Mouse (Mus musculus): ENCODE data around the gene Crim1. TPM values are rescaled to one million over a fixed set of nuclear protein-coding genes. Genes with fewer than 3 reads are reported as not detected.

The Crim1 gene
- polyA plus RNA-seq, 1 experiment = 13.7 TPM

GRCm38 (mm10) chr17:78223988-78224387 is 23.9 kb downstream of the Crim1 start:
- TF ChIP-seq CTCF (IDR thresholded peaks at IDR 0.05; ENCODE audit: low read depth, low read length) = no peak
- TF ChIP-seq EP300 (IDR thresholded peaks at IDR 0.05; ENCODE audit: insufficient read depth, low read depth, low read length) = no peak
- TF ChIP-seq POLR2A (IDR thresholded peaks at IDR 0.05; ENCODE audit: insufficient read depth, low read length) = no peak

DNA sequence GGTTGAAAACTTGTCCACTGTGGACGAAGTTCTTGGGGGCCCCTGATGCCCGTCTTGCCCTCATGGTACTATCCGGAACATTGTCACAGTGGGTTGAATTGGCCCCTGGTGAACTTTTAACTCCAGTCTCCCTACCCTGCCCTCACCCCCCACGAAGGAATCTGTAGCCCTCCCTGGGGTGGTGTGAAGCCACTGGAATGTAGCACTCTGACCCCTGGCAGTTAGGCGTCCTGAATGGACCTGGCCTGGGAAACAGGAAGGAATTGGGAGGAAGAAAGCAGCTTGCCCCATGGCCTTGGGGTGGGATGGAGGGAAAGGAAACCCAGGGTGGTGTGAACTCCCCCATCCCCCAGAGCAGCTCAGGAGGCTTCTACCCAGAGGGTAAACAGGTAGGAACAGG is 25.5 kb downstream of the Crim1 start:
- H3K36me3 ChIP-seq (ENCODE audit: control insufficient read depth, insufficient read depth, low read length, poor library complexity, severe bottlenecking) = no peaks in the 10 kb centered on the region

More at GRCm38 (mm10) chr17:78223988-78224387, 23.9 kb downstream of the Crim1 start:
- Histone ChIP-seq H3K4me3 (ENCODE audit: low read depth, low read length) (no peak overlapping the region), H3K9me3 (replicated peaks; ENCODE audit: control insufficient read depth, insufficient read depth, low read length, poor library complexity, severe bottlenecking) (no peaks in the 10 kb centered on the region), H3K27me3 (ENCODE audit: control insufficient read depth, insufficient read depth, low read length, poor library complexity, severe bottlenecking) (no peaks in the 10 kb centered on the region), H3K27ac (ENCODE audit: insufficient read depth, low read length) (no peak overlapping the region), H3K4me1 (ENCODE audit: control insufficient read depth, insufficient read depth, low read length) (no peaks in the 10 kb centered on the region), H3K36me3 (ENCODE audit: control insufficient read depth, insufficient read depth, low read length, poor library complexity, severe bottlenecking) (no peaks in the 10 kb centered on the region), H3K9ac (ENCODE audit: low read depth, poor library complexity, severe bottlenecking) (no peak overlapping the region)

GRCm38 (mm10) chr17:78227211-78227610 is 27.2 kb downstream of the Crim1 start:
- H3K27me3 ChIP-seq (ENCODE audit: control insufficient read depth, insufficient read depth, low read length, poor library complexity, severe bottlenecking) = no peaks in the 10 kb centered on the region
- no peak overlapping the region for H3K9ac ChIP-seq (ENCODE audit: low read depth, poor library complexity, severe bottlenecking)
- no peaks in the 10 kb centered on the region for H3K9me3 ChIP-seq (replicated peaks; ENCODE audit: control insufficient read depth, insufficient read depth, low read length, poor library complexity, severe bottlenecking)
- H3K4me3 ChIP-seq (ENCODE audit: low read depth, low read length) = no peak overlapping the region
- no peak for TF ChIP-seq EP300 (IDR thresholded peaks at IDR 0.05; ENCODE audit: insufficient read depth, low read depth, low read length)
- no peak for TF ChIP-seq CTCF (IDR thresholded peaks at IDR 0.05; ENCODE audit: low read depth, low read length)
- TF ChIP-seq POLR2A (IDR thresholded peaks at IDR 0.05; ENCODE audit: insufficient read depth, low read length) = no peak
- peaks cover 2% of the 10 kb centered on the region for H3K4me1 ChIP-seq (ENCODE audit: control insufficient read depth, insufficient read depth, low read length)
- H3K27ac ChIP-seq (ENCODE audit: insufficient read depth, low read length) = no peak overlapping the region
- H3K36me3 ChIP-seq (ENCODE audit: control insufficient read depth, insufficient read depth, low read length, poor library complexity, severe bottlenecking) = no peaks in the 10 kb centered on the region

More for the DNA sequence above, 25.5 kb downstream of the Crim1 start:
- Histone ChIP-seq H3K4me1 (ENCODE audit: control insufficient read depth, insufficient read depth, low read length) (no peaks in the 10 kb centered on the region), H3K9ac (ENCODE audit: low read depth, poor library complexity, severe bottlenecking) (no peak overlapping the region), H3K4me3 (ENCODE audit: low read depth, low read length) (no peak overlapping the region), H3K27ac (ENCODE audit: insufficient read depth, low read length) (no peak overlapping the region), H3K9me3 (replicated peaks; ENCODE audit: control insufficient read depth, insufficient read depth, low read length, poor library complexity, severe bottlenecking) (no peaks in the 10 kb centered on the region), H3K27me3 (ENCODE audit: control insufficient read depth, insufficient read depth, low read length, poor library complexity, severe bottlenecking) (no peaks in the 10 kb centered on the region)
- no peak for TF ChIP-seq CTCF (IDR thresholded peaks at IDR 0.05; ENCODE audit: low read depth, low read length)
- no peak for TF ChIP-seq POLR2A (IDR thresholded peaks at IDR 0.05; ENCODE audit: insufficient read depth, low read length)
- TF ChIP-seq EP300 (IDR thresholded peaks at IDR 0.05; ENCODE audit: insufficient read depth, low read depth, low read length) = no peak

GRCm38 (mm10) chr17:78231567-78231966 is 31.5 kb downstream of the Crim1 start:
- Histone ChIP-seq H3K9ac (ENCODE audit: low read depth, poor library complexity, severe bottlenecking) (no peak overlapping the region), H3K36me3 (ENCODE audit: control insufficient read depth, insufficient read depth, low read length, poor library complexity, severe bottlenecking) (no peaks in the 10 kb centered on the region), H3K27me3 (ENCODE audit: control insufficient read depth, insufficient read depth, low read length, poor library complexity, severe bottlenecking) (no peaks in the 10 kb centered on the region), H3K27ac (ENCODE audit: insufficient read depth, low read length) (no peak overlapping the region), H3K4me3 (ENCODE audit: low read depth, low read length) (no peak overlapping the region), H3K4me1 (ENCODE audit: control insufficient read depth, insufficient read depth, low read length) (peaks cover 3% of the 10 kb centered on the region), H3K9me3 (replicated peaks; ENCODE audit: control insufficient read depth, insufficient read depth, low read length, poor library complexity, severe bottlenecking) (no peaks in the 10 kb centered on the region)
- TF ChIP-seq POLR2A (IDR thresholded peaks at IDR 0.05; ENCODE audit: insufficient read depth, low read length) (no peak), CTCF (IDR thresholded peaks at IDR 0.05; ENCODE audit: low read depth, low read length) (no peak)

DNA sequence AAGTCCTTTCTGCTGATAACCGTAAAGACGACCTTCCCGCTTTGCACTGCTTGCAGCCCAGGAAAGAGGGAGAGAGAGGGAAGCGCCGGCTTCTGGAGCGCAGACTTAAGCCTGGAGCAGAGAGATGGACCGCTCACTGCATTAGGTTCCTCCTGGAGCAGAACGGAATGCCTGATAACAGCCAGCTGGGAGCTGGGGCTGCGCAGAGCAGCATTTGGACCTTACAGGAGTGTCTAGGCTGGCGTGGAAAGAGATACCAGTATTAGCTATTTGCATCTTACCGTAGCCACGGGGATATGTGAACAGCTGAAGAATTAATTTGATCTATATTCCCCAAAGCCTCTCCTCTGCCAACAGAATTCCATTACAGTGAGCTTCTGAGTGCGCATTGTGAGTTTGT is 32.7 kb downstream of the Crim1 start:
- Histone ChIP-seq H3K9me3 (replicated peaks; ENCODE audit: control insufficient read depth, insufficient read depth, low read length, poor library complexity, severe bottlenecking) (no peaks in the 10 kb centered on the region), H3K27ac (ENCODE audit: insufficient read depth, low read length) (no peak overlapping the region), H3K4me3 (ENCODE audit: low read depth, low read length) (peak overlapping the region; percentile 30), H3K9ac (ENCODE audit: low read depth, poor library complexity, severe bottlenecking) (no peak overlapping the region), H3K36me3 (ENCODE audit: control insufficient read depth, insufficient read depth, low read length, poor library complexity, severe bottlenecking) (no peaks in the 10 kb centered on the region), H3K4me1 (ENCODE audit: control insufficient read depth, insufficient read depth, low read length) (peaks cover 3% of the 10 kb centered on the region), H3K27me3 (ENCODE audit: control insufficient read depth, insufficient read depth, low read length, poor library complexity, severe bottlenecking) (no peaks in the 10 kb centered on the region)
- no peak for TF ChIP-seq EP300 (IDR thresholded peaks at IDR 0.05; ENCODE audit: insufficient read depth, low read depth, low read length)
- TF ChIP-seq POLR2A (IDR thresholded peaks at IDR 0.05; ENCODE audit: insufficient read depth, low read length) = no peak
- TF ChIP-seq CTCF (IDR thresholded peaks at IDR 0.05; ENCODE audit: low read depth, low read length) = no peak

DNA sequence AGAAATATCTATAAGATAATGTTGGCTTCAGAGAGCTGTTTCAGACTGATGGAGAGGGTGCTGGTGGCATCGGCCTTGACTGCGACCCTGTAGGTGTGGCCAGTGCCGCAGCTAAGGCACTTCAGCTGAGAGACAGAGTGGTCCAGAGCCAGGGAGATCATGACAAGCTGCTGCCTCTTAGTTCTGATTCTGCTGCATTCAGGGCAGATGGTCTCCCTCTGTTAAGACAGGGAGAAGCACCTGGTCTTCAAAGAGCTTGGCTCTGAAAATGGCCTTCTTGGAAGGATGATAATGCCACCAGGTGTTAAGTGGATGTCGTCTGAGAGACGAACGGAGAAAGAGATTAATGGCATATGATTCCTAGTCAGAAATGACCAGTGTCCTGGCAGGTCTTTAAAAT is 33.8 kb downstream of the Crim1 start:
- no peaks in the 10 kb centered on the region for H3K27me3 ChIP-seq (ENCODE audit: control insufficient read depth, insufficient read depth, low read length, poor library complexity, severe bottlenecking)
- H3K9me3 ChIP-seq (replicated peaks; ENCODE audit: control insufficient read depth, insufficient read depth, low read length, poor library complexity, severe bottlenecking) = no peaks in the 10 kb centered on the region
- TF ChIP-seq CTCF (IDR thresholded peaks at IDR 0.05; ENCODE audit: low read depth, low read length) (no peak), POLR2A (IDR thresholded peaks at IDR 0.05; ENCODE audit: insufficient read depth, low read length) (no peak), EP300 (IDR thresholded peaks at IDR 0.05; ENCODE audit: insufficient read depth, low read depth, low read length) (no peak)
- no peak overlapping the region for H3K4me3 ChIP-seq (ENCODE audit: low read depth, low read length)
- H3K27ac ChIP-seq (ENCODE audit: insufficient read depth, low read length) = no peak overlapping the region
- H3K36me3 ChIP-seq (ENCODE audit: control insufficient read depth, insufficient read depth, low read length, poor library complexity, severe bottlenecking) = no peaks in the 10 kb centered on the region
- H3K4me1 ChIP-seq (ENCODE audit: control insufficient read depth, insufficient read depth, low read length) = peaks cover 3% of the 10 kb centered on the region
- no peak overlapping the region for H3K9ac ChIP-seq (ENCODE audit: low read depth, poor library complexity, severe bottlenecking)
